Mouse (Mus musculus) lung, adult 2 months (tissue): Measurements from ENCODE around the gene Gm13277.
"Not testable (repeated sequence)": the region's sequence is repeated elsewhere in the genome, so short reads cannot be mapped to it uniquely, and the experiment has no call there.

Source experiments
- CTCF ChIP-seq: fragments of 200-500 bp; IDR thresholded peaks from 2 replicates; pipeline ENCODE4 v1.5.1; 2011; ENCODE audit warnings: mild to moderate bottlenecking, low read length, control low read depth; ENCODE audit not compliant: insufficient read depth
- POLR2A ChIP-seq: fragments of 200-500 bp; IDR thresholded peaks from 2 replicates; pipeline ENCODE4 v1.6.1; 2011; ENCODE audit warnings: low read depth, mild to moderate bottlenecking, control low read depth, low read length, borderline replicate concordance; ENCODE audit errors: extremely low read depth

DNA sequence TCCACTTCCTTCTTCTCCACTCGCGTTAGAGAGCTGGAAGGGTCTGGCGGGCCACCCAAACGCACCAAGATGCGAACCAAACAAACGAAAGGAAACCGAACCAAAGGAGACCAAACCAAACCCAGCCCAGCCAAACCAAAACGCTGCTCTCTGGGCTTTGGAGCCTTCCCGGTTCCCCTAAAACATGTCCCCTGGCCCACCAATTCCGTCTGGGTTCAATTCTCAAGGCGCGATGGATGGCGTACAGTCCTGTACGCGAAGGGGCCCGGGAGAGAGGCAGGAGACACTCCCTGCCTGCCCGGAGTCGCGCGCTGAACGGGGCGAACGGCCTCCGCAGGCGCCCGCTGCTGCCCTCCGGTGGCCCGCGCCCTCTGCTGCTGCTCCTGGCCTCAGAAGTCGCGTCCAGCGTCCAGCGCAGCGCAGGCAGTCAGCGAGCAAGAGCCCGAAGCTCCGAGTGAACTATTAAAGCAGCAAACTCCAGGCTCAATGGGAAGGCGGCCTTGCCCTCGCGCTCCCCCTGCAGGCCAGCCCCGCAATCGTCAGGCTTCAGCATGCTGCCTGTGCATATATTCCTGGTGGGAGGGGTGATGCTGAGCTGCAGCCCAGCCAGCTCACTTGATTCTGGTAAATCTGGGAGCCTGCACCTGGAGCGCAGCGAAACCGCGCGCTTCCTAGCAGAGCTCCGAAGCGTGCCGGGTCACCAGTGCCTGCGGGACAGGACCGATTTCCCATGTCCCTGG is 5.7 kb downstream of the Gm13277 start, which contains the start of gene Gm13275:
- not testable (repeated sequence) for TF ChIP-seq CTCF, POLR2A
